Mouse (Mus musculus) embryonic stem cell, embryonic (primary cell): ENCODE data around the gene Rgs3.

Source experiments
- CTCF ChIA-PET, 4 experiments: fragments of 300-600 bp in 2 of 4; fragments of 350-600 bp in 2 of 4; sonication (Branson Sonifier 250); formaldehyde crosslinking; loops; one replicate each; lab custom pipeline; 2022; ENCODE audit warnings: inconsistent platforms in 2 of 4; lab: Charles Lee
- POLR2A ChIA-PET, 4 experiments: fragments of 300-600 bp in 2 of 4; fragments of 350-600 bp in 2 of 4; sonication (Branson Sonifier 250); formaldehyde crosslinking; loops; one replicate each; lab custom pipeline; 2022; ENCODE audit warnings: antibody characterized with exemption in 4 of 4, inconsistent platforms in 1 of 4; lab: Charles Lee

Gene Rgs3

GRCm38 (mm10) chr4:62607805-62608204 is 48.2 kb downstream of the Rgs3 start:
- ChIA-PET CTCF (interaction anchor here in 1 of 4 experiments (0.6 to 1.2 kb wide), 2 partner anchors 86 to 138 kb away, joined by 3 to 4 read pairs; no protein-coding TSS in a partner anchor), POLR2A (no interaction called here)

DNA sequence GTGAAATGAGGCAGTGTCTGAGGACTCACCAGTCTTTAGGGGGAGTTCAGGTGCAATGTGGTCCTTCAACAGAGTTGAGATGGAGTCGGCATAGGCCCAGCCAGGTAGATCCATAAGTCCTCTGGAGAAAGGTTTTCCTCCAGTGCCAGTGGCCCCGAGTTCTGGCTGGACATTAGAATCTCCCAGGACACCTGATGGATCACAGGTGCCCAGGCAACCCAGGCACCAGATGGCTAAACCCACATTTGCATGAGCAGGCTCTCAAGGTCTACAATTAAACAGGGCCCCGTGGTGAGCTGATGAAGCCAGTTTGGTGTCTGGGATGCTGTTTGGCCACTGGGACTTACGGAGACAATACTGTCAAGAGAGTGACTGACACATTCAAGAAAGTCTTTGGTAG is 49.7 kb downstream of the Rgs3 start:
- CTCF ChIA-PET: interaction anchor here in 1 of 4 experiments (1.3 kb wide), 1 partner anchor 84 kb away, joined by 6 read pairs; no protein-coding TSS in a partner anchor
- POLR2A ChIA-PET: interaction anchor here in 2 of 4 experiments (1.2 to 2.0 kb wide), 4 partner anchors 10 to 26 kb away, joined by 3 to 6 read pairs (median 4); no protein-coding TSS in a partner anchor

GRCm38 (mm10) chr4:62610142-62610675 is 50.6 kb downstream of the Rgs3 start:
- CTCF ChIA-PET: interaction anchor here in 1 of 4 experiments (1.3 kb wide), 1 partner anchor 83 kb away, joined by 6 read pairs; no protein-coding TSS in a partner anchor

GRCm38 (mm10) chr4:62612601-62613501 is 53.2 kb downstream of the Rgs3 start:
- POLR2A ChIA-PET: interaction anchor here in 2 of 4 experiments (0.9 to 3.5 kb wide), 7 partner anchors 13 to 253 kb away, joined by 3 to 9 read pairs (median 3); partner anchors contain the start of genes 4933430I17Rik (in 1 of the 2), Fkbp15 (in 1 of the 2) and Pole3 (in 1 of the 2)
- CTCF ChIA-PET: interaction anchor here in 1 of 4 experiments (0.8 kb wide), 1 partner anchor 168 kb away, joined by 4 read pairs; no protein-coding TSS in a partner anchor

More at GRCm38 (mm10) chr4:62610142-62610675, 50.6 kb downstream of the Rgs3 start:
- POLR2A ChIA-PET: interaction anchor here in 2 of 4 experiments (0.6 to 3.5 kb wide), 7 partner anchors 9 to 86 kb away, joined by 3 to 10 read pairs (median 4); no protein-coding TSS in a partner anchor

GRCm38 (mm10) chr4:62613646-62614365 is 54.2 kb downstream of the Rgs3 start:
- CTCF ChIA-PET: interaction anchor here in 1 of 4 experiments (0.8 kb wide), 1 partner anchor 84 kb away, joined by 3 read pairs; no protein-coding TSS in a partner anchor

DNA sequence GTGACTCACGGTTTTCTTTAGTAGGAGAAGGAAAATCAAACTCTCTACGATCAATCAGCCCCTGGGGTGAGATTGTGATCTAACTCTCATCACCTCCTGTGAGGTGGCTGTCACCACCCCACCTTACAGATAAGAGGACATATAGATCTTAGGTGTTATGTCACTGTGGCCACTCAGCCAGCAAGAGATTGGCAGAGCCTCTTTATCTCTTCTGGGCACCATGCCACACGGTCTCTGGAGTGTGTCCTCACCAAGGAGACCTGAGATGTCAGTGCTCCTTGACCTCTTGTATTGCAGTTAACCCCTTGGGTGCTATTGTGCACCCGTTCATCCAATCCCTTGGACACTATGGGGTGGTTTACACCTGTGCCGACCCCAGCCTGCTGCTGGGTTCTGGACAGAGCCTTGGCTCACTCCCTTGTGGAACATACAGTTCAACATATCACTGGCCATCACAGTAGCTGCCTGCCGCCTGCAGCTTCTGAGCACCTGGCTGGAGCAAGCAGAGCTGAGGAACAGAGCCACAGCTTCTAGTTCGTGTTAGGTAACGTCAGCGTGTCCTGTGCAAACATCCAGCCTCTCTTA is 58.3 kb downstream of the Rgs3 start:
- ChIA-PET POLR2A (interaction anchor here in 1 of 4 experiments (1.0 kb wide), 1 partner anchor 11 kb away, joined by 3 read pairs; no protein-coding TSS in a partner anchor), CTCF (no interaction called here)

More at GRCm38 (mm10) chr4:62613646-62614365, 54.2 kb downstream of the Rgs3 start:
- POLR2A ChIA-PET: interaction anchor here in 2 of 4 experiments (0.9 to 1.6 kb wide), 8 partner anchors 11 to 254 kb away, joined by 3 to 6 read pairs (median 3); partner anchors contain the start of genes 4933430I17Rik (in 1 of the 2), Fkbp15 (in 1 of the 2) and Pole3 (in 1 of the 2)

DNA sequence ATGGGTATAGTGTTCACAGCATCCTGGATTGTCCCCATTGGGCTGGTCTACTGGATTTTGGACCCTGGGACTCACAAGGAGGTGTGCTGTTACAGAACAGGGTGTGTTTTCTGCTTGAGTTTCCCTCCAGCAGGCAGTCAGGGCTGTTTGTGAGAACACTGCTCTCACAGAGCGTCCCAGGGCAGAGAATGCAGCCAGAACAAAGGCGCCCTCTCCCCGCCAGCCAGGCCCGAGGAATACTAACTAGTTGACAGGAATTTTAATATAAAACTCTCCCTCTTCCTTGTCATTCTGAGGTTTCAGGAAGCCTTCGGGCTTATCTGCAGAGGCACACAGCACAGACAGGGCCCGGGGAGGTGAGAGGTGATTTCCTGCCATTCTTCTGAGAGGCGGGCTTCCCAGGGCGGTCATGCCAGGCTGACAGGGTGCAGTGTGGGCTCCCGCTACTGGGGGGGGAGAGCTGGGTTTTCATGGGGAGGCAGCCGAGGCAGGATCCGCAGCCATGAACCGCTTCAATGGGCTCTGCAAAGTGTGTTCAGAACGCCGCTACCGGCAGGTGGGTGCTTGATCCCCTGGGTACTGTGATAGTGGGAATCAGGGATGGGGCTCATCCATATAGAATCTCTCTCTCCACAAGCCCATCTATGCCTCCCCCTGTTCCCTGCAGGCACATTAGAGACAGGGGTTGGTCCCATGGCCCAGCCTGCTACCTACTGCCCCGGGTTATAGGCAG is 59.8 kb downstream of the Rgs3 start:
- ChIA-PET POLR2A (interaction anchor here in 2 of 4 experiments (0.8 to 2.2 kb wide), 3 partner anchors 10 to 20 kb away, joined by 3 to 4 read pairs (median 3); no protein-coding TSS in a partner anchor), CTCF (interaction anchor here in 2 of 4 experiments (0.5 to 1.0 kb wide), 2 partner anchors 10 to 688 kb away, joined by 3 to 5 read pairs; no protein-coding TSS in a partner anchor)

GRCm38 (mm10) chr4:62619965-62620244 is 60.3 kb downstream of the Rgs3 start:
- POLR2A ChIA-PET: interaction anchor here in 2 of 4 experiments (1.2 to 2.2 kb wide), 2 partner anchors 11 to 20 kb away, joined by 3 to 4 read pairs; no protein-coding TSS in a partner anchor
- CTCF ChIA-PET: interaction anchor here in 2 of 4 experiments (0.5 to 1.0 kb wide), 2 partner anchors 10 to 687 kb away, joined by 3 to 5 read pairs; no protein-coding TSS in a partner anchor

DNA sequence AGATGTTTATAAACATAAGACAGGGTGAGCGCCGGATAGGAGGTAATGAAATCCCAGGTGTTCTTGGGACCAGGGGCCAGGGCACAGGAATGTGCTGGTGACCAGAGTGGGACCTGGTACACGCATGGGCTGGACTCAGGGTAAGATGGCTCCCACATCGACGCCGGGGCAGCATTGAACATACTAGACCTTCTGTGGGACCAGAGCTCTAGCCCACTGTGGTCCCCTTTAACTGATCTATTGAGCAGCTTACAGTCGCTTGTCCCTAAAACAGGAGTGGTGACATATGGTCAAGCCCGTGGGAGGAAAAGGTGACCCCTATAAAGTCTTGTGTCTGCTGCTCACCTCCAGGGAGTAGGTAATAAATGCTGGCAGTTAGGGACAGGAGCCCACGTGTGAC is 61.5 kb downstream of the Rgs3 start:
- POLR2A ChIA-PET: interaction anchor here in 1 of 4 experiments (2.2 kb wide), 1 partner anchor 9 kb away, joined by 4 read pairs; no protein-coding TSS in a partner anchor
- CTCF ChIA-PET: interaction anchor here in 1 of 4 experiments (1.5 kb wide), 1 partner anchor 76 kb away, joined by 3 read pairs; no protein-coding TSS in a partner anchor

DNA sequence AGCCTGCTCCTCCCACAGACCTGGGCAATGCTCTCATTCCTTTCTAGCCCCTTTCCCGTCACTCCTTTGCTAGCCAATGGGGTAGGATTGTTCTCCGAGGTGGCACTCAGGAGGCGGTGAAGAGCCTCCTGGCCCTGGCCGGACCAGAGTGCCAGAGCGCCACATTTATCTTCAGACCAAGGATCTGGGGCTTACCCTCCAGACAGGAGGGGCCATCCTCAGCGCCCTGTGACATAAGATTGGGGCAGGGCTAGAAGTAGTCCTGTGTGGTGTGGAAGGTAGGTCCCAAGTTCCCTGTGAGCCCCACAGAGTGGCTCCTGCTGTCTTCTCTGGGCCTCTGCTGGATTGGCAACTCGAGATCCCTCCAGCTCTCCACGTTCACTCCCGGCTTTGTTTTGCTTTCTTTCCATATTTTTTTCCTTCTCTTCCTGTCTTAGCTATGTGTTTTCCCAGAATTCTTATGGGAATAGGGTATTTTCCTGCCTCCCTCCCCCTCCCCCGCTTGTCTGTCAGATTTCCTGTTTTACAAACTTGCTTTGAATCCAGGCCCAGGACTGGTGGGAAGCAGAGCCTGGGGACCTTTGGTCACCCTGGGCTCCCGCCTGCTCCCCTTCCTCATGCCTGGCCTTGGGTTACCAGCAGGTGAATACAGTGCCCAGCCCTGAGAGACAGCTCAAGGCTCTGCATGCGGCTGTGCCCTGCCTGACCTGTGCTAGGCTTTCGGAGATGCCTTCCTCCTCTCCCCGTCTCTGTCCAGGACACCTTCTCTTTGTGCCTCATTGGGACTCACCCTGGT is 62.4 kb downstream of the Rgs3 start:
- CTCF ChIA-PET: interaction anchor here in 1 of 4 experiments (1.5 kb wide), 1 partner anchor 75 kb away, joined by 3 read pairs; no protein-coding TSS in a partner anchor
- POLR2A ChIA-PET: interaction anchor here in 3 of 4 experiments (0.6 to 1.2 kb wide), 5 partner anchors 38 to 108 kb away, joined by 3 to 5 read pairs (median 3); no protein-coding TSS in a partner anchor

GRCm38 (mm10) chr4:62623251-62624015 is 63.8 kb downstream of the Rgs3 start:
- CTCF ChIA-PET: interaction anchor here in 3 of 4 experiments (0.6 to 1.3 kb wide), 4 partner anchors 14 to 138 kb away, joined by 3 to 5 read pairs (median 3); no protein-coding TSS in a partner anchor
- POLR2A ChIA-PET: interaction anchor here (0.5 to 1.8 kb wide), 9 partner anchors 11 to 88 kb away, joined by 3 to 10 read pairs (median 3); no protein-coding TSS in a partner anchor

- POLR2A ChIA-PET: interaction anchor here in 3 of 4 experiments (1.0 to 1.9 kb wide), 5 partner anchors 11 to 35 kb away, joined by 4 to 10 read pairs (median 6); no protein-coding TSS in a partner anchor
- CTCF ChIA-PET: interaction anchor here in 2 of 4 experiments (0.6 kb wide), 2 partner anchors 222 to 439 kb away, joined by 3 to 4 read pairs; no protein-coding TSS in a partner anchor
These were observed 65.2 kb downstream of the Rgs3 start for GRCm38 (mm10) chr4:62624679-62625450.

GRCm38 (mm10) chr4:62625451-62626061 is 65.9 kb downstream of the Rgs3 start:
- CTCF ChIA-PET: interaction anchor here in 2 of 4 experiments (0.6 kb wide), 2 partner anchors 223 to 439 kb away, joined by 3 to 4 read pairs; no protein-coding TSS in a partner anchor
- POLR2A ChIA-PET: interaction anchor here in 2 of 4 experiments (1.1 to 2.1 kb wide), 6 partner anchors 12 to 49 kb away, joined by 3 to 10 read pairs (median 5); no protein-coding TSS in a partner anchor
